Mouse (Mus musculus) olfactory bulb, adult 2 months (tissue): ENCODE data around the gene Tnfaip8l2.
A peak's percentile ranks its signal among the peaks of the same experiment; 100 is the strongest.

Source experiments
- CTCF ChIP-seq: fragments of 200-500 bp; IDR thresholded peaks from 2 replicates; pipeline ENCODE4 v1.5.1; 2012; ENCODE audit warnings: low read depth, mild to moderate bottlenecking, low read length, moderate library complexity; ENCODE audit not compliant: insufficient read depth
- POLR2A ChIP-seq: fragments of 200-500 bp; IDR thresholded peaks from 2 replicates; pipeline ENCODE4 v1.6.1; 2012; ENCODE audit warnings: mild to moderate bottlenecking, low read depth, low read length, moderate library complexity; ENCODE audit not compliant: insufficient read depth

- peak; percentile 80 for TF ChIP-seq POLR2A
- no peak for TF ChIP-seq CTCF
Measured at GRCm38 (mm10) chr3:95106338-95107117, 35.6 kb downstream of the Tnfaip8l2 start, which contains the start of gene Pip5k1a.
